Mouse (Mus musculus): ENCODE measurements at regions not wholly inside any gene's neighbourhood (a gene's known extent, or its start where the extent isn't known, plus 50 kb on each side); places are given as distances from the start of the nearest gene placed in this dataset.

GRCm38 (mm10) chr13:107910125-107910524 lies 134.1 kb upstream of the Smim15 start:
- TF ChIP-seq CTCF (conservative IDR thresholded peaks at IDR 0.05; ENCODE audit: low read length) = no peak
- TF ChIP-seq NANOG (IDR thresholded peaks at IDR 0.05; ENCODE audit: borderline replicate concordance, low read length) = no peak

All from E14TG2a.4 (cell line).